Comparison of ENCODE assay signal across 8 mouse cellular contexts in the genomic region with DNA sequence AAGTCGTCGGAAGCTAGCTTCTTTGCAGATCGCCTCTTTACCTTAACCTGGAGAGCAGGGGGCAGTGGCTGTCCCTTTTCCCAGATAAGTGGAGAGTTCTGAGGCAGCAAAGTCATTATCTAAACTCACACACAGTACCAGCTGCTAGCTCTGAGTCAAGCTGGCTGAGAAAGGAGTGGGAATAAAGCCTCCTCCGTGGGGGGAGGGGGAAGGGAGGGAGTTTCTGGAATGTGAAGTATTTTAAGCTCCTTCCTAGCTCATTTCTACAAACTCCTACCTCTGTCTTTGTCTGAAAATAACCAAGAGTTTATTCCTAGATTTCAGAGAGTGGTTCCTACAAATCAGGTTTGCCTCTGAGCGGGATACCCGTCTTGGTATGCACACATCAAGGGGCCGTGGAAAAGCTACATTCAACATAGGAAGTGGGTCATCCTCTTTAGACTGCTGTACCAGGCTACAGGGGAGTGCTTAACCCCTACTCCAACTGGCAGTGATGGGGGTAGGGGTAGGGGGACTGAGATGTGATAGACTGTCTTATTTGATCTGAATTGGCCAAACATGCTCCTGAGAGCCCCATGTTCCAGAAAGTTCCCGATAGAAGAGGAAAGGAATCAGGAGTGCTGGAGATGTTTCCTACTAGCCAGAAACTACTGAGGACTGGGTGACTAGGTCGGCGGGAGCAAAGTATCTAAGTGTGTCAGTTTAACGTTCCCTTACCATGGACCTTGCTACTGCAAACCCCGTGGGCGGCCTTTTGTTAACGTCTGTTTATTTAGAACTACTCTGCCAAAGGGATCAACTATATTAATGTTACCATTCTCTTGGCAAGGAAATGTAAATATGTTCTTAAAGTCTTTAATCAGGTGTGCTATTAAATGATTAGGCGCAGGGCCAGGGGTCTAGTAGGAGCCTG. TPM values are rescaled to one million over a fixed set of nuclear protein-coding genes. Genes with fewer than 3 reads are reported as not detected.
DNase-seq lines count a peak whose midpoint lies in the region; ATAC-seq and TF ChIP-seq lines count a peak whose summit lies in the region.

No protein-coding gene starts in this region.

- WGBS in heart, embryonic 11.5 days (ENCODE audit: insufficient replicate concordance): 25% methylated on average over 15 of the region's 15 CpGs

- H3K27me3 ChIP-seq in heart, embryonic 11.5 days (ENCODE audit: control insufficient read depth, insufficient read depth, low read length): peaks cover 7% of the 10 kb centered on the region; the same call in 1 of the 2 replicates

- DNase-seq in heart, postnatal 25 days (ENCODE audit: low spot score): no peak
- DNase-seq in ES-CJ7 (ENCODE audit: low read depth, low spot score): peak; percentile 65
- peak; percentile 75 to 91 for DNase-seq in frontal cortex, postnatal 36 days (ENCODE audit: low spot score in 2 of 2)
- DNase-seq in lung, postnatal 25 days (ENCODE audit: low spot score): peak; percentile 40
- no peak for DNase-seq in gastrocnemius, adult 2 months
- no peak for DNase-seq in ovary, postnatal 36 days (ENCODE audit: low spot score)

- intact Hi-C loops in heart, postnatal 25 days (cut with DNase I): no loop called here
- intact Hi-C loops in gastrocnemius, adult 2 months (cut with DNase I): no loop called here

- no peak overlapping the region for H3K27ac ChIP-seq in heart, embryonic 11.5 days (ENCODE audit: low read depth, low read length)
- no peak overlapping the region for H3K27ac ChIP-seq in gastrocnemius, adult 2 months

- H3K4me3 ChIP-seq in heart, embryonic 11.5 days (ENCODE audit: low read depth, low read length): no peak overlapping the region
- H3K4me3 ChIP-seq in gastrocnemius, adult 2 months: no peak overlapping the region

- peaks cover 5% of the 10 kb centered on the region for H3K4me1 ChIP-seq in heart, embryonic 11.5 days (ENCODE audit: control insufficient read depth, insufficient read depth, low read length)

- ATAC-seq in heart, embryonic 11.5 days (replicated peaks; ENCODE audit: insufficient number of reproducible peaks, low FRiP score, low TSS enrichment): 0 out of 2 replicates have a peak, but pooled peaks have one; percentile 10
- no peak for ATAC-seq in CD4-positive, CD25-positive, alpha-beta regulatory T cell, adult 4 months

- no peaks in the 10 kb centered on the region for H3K36me3 ChIP-seq in heart, embryonic 11.5 days (ENCODE audit: control insufficient read depth, insufficient read depth, low read length)

- peak overlapping the region; percentile 4; the same call in 1 of the 2 replicates for H3K4me2 ChIP-seq in heart, embryonic 11.5 days

- H3K9me3 ChIP-seq in heart, embryonic 11.5 days (replicated peaks; ENCODE audit: control insufficient read depth, low read length): no peaks in the 10 kb centered on the region

- no peak overlapping the region for H3K9ac ChIP-seq in heart, embryonic 11.5 days (ENCODE audit: low read depth, low read length)

- TF ChIP-seq CTCF in gastrocnemius, adult 2 months (IDR thresholded peaks at IDR 0.05): no peak

RNA-seq across cellular contexts. Expression of gene Mycl, which starts 9.9 kb away (rescaled TPM):
- 1.8 and 2.1 TPM in 2 replicates for polyA plus RNA-seq in heart, embryonic 11.5 days (2014; fragmentation: Nextera tagmentation; extraction: Ambion mirVana)
- under 1 TPM; 0.08 to 0.53 TPM for total RNA-seq in heart, postnatal 25 days (2021)
- not detected for polyA plus RNA-seq in CD4-positive, CD25-positive, alpha-beta regulatory T cell, adult 4 months (2017; shearing (Covaris generic))
- under 1 TPM; 0.13 to 0.42 TPM for total RNA-seq in gastrocnemius, adult 2 months (2021)

RNA-seq across cellular contexts. Expression of gene Trit1, which starts 11.1 kb away (rescaled TPM):
- 13.6 and 14.4 TPM in 2 replicates for polyA plus RNA-seq in heart, embryonic 11.5 days (2014; fragmentation: Nextera tagmentation; extraction: Ambion mirVana)
- 1 to 10 TPM; 5.4 to 6.4 TPM for total RNA-seq in heart, postnatal 25 days (2021)
- 10 to 100 TPM; 16.0 to 21.2 TPM for polyA plus RNA-seq in CD4-positive, CD25-positive, alpha-beta regulatory T cell, adult 4 months (2017; shearing (Covaris generic))
- 1 to 10 TPM; 6.0 to 7.2 TPM for total RNA-seq in gastrocnemius, adult 2 months (2021)

RNA-seq across cellular contexts. Expression of gene Mfsd2a, which starts 44.3 kb away (rescaled TPM):
- 1.2 and 1.3 TPM in 2 replicates for polyA plus RNA-seq in heart, embryonic 11.5 days (2014; fragmentation: Nextera tagmentation; extraction: Ambion mirVana)
- not detected for total RNA-seq in heart, postnatal 25 days (2021)
- polyA plus RNA-seq in CD4-positive, CD25-positive, alpha-beta regulatory T cell, adult 4 months (2017; shearing (Covaris generic)): 1 to 10 TPM in 1 of 2 experiments, under 1 TPM in 1; 0.93 to 1.5 TPM
- under 1 TPM in 1 of 2 experiments, not detected in 1; 0.10 TPM for total RNA-seq in gastrocnemius, adult 2 months (2021)

Comparison
In these comparisons a context has a peak if more than half of its experiments do, and no peak if none do; other contexts are left out.
1. DNase-seq: peak in ES-CJ7 (single experiment), frontal cortex, postnatal 36 days (2 of 2) and lung, postnatal 25 days (single experiment); none in heart, postnatal 25 days (single experiment), gastrocnemius, adult 2 months (single experiment) and ovary, postnatal 36 days (single experiment).